Mouse (Mus musculus) left cerebral cortex, adult 8-10 months (tissue): ENCODE data around the gene Dst. TPM values are rescaled to one million over a fixed set of nuclear protein-coding genes. Genes with fewer than 3 reads are reported as not detected.

Experiments
- DNase-seq, 2 experiments: peaks; one replicate each; pipeline ENCODE4 v3.0.0; 2022; ENCODE audit warnings: low spot score in 2 of 2
- total RNA-seq, 4 experiments: library from RNA; stranded (reverse); gene quantifications; 2 replicates each; pipeline ENCODE4 v1.2.4; 2022

Dst gene
- total RNA-seq, 4 experiments from 2014 or later: 223 to 258 (median 235) TPM

DNA sequence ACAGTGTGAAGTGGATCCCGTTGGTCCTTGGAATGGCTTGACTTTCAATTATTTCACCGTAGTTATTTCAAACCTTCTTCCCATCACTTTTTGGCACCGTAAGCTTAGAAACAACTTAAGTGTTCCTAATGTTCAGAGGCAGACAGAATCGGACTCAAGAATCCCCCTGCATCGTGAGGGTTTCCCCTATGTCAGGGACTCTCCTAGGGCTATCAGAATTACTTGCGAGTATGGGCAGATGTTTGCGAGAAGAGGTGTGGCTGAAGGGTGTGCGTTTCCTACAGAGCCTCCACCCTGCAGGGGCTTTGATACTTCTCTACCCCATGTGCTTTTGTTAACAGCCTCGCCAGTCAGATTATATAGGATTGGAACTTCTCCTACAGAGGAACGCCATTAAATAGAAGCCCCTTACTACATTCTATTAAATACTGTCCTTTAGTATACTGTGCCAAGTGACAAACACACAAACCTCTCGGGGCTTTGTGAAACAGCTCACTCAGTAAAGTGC is 312.1 kb downstream of the Dst start:
- no peak for DNase-seq

DNA sequence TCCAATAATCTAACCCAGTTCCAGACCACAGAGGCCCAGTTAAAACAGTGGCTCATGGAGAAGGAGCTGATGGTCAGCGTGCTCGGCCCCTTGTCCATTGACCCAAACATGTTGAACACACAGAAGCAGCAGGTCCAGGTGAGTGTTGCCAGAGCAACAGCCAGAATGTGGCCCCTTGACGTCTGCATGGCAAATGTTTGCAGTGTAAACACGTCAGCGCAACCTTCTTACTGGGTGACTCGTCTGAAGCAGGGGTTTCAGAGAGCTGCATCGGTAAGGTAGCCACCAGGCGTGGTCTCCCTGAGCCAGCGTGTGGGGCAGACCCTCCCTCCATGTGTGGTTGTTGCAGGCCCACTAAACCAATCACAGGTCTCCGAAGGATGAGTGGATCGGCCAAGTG is 315.8 kb downstream of the Dst start:
- DNase-seq: no peak

DNA sequence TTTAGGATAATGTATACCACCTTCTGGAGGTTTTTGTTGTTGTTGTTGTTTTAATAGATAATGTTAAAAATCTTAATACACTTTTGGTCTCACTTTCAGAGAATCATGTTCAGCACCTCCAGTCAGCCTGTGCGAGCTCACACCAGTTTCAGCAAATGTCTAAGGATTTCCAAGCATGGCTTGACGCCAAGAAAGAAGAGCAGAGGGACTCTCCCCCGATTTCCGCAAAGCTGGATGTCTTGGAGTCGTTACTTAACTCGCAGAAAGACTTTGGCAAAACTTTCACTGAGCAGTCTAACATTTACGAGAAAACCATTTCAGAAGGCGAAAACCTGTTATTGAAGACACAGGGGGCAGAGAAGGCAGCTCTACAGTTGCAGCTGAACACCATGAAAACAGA is 319.7 kb downstream of the Dst start:
- no peak for DNase-seq

GRCm38 (mm10) chr1:34231041-34231440 is 323.0 kb downstream of the Dst start:
- DNase-seq: no peak

DNA sequence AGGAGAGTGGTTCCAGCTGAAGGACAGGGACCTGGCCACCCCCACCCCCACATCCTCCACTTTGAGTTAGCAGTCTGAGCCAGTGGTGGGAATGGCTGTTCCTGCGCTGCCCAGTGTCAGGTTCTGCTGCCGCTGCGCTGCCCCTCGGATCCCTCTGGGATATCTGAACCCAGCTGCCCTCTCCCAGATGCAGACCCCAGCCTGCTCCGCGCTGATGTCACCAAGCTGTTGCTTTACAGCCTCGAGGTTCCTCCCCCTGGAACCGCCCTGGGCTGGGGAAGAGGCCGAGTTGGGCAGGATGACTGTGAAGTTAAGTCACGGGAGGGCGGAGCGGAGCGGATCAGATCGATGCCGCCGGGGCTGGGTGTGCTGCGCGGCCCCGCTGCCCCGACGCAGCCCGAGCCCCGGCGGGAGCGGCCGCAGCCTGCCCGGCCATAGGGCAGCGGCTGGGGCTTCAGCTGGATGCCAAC is 328.3 kb downstream of the Dst start:
- no peak for DNase-seq

DNA sequence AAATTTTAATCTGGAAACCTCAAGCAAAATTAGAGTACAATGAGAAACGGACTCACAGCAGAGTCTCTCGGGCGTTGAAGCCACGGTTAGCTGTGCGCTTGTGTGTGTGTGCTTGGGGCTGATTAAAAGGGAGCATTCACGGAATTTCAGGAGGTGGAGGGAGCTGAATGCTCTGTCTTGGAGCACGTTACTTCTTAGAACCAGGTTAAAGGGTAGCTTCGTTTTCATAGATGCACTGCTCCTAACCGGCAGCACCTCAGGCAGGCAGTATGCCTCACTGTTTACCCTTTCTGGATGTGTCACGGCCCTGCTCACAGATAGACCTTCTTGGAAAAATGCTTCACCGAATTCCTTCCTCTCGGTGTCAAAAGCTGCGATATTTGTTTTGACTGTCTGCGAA is 329.2 kb downstream of the Dst start:
- DNase-seq: no peak

GRCm38 (mm10) chr1:34237689-34238091 is 329.7 kb downstream of the Dst start:
- DNase-seq: no peak

GRCm38 (mm10) chr1:34238231-34238630 is 330.2 kb downstream of the Dst start:
- no peak for DNase-seq

GRCm38 (mm10) chr1:34244678-34245077 is 336.7 kb downstream of the Dst start:
- no peak for DNase-seq

DNA sequence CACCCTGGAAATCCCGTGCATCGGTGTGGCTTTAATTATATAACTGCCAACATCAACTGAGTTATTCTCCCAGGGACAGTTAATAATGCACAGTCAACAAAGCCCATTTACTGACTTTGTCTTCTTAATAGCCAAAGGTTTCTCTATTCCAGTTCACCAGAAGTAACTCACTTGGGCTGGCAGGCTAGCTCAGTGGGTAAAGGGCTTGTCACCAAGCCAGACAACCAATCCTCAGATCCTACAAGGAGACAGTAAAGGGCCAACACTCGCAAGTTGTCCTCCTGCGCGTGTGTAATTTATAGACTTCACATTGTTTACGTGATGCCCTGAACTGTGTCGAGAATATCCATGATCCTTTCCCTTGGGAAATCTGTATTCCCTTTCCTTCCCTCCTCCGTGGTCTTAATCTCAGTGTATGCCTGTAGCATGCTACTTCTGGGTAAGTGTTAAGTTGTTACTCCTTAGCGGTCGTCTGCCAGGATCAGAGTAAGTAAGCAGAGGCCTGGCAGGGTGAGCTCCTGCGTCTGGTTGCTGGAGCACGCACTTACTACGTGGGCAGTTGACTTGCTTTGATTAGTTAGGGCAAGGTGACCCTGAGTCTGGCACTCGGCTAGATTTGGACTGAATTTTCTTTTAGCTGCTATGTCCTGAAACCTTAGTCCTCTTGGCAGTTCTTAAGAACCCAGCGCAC is 338.1 kb downstream of the Dst start:
- DNase-seq: no peak

DNA sequence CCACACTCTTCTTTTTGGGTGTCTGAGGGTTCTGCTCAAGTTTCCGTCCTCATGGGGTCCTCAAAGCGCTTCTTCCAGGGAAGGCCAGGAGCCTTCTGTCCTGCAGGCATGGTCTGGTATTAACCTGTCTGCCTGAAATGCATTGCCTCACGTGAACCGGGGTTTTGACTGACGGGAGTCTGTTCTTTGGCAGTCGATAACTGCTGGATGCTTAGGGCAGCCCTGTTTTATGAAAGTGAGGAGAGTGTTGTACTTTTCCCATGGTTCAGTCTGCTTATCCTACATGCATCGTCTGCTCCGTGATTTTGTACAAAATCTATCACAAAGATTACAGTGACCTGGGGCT is 338.6 kb downstream of the Dst start:
- DNase-seq: no peak

GRCm38 (mm10) chr1:34251137-34251536 is 343.1 kb downstream of the Dst start:
- no peak for DNase-seq

GRCm38 (mm10) chr1:34252267-34252666 is 344.2 kb downstream of the Dst start:
- no peak for DNase-seq

DNA sequence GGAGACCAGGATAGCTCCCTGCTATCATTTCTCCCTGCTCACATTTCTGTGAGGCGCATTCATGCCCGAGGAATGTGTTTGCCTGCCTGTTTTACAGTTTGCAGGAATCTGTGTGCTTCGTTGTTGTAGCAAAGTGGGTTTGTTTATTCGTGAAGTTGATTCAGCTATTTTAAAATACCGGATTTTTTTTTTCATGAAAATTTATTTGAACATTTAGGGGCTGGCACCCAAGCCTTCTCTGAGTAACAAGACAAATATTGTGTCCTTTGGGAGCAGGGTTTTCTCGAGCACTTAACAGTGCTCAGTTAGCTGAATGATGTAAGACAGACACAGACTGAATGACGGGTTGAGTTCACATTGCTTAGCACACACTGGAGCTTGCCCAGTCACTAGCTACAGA is 345.9 kb downstream of the Dst start:
- no peak for DNase-seq

DNA sequence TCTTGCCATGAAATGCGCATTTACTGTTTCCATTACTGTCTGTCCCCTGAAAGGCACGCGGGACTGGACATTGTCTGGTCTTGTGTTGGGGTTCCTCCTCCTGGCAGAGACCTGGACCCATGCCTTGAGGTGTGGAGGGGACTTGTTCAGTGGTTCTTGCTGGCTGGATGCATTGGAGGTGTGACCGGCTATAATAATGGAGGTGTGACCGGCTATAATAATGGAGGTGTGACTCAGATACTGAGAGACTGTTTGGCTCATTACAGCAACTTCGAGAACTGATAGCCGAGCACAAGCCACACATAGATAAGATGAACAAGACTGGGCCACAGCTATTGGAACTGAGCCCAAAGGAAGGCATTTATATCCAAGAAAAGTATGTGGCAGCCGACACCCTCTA is 351.9 kb downstream of the Dst start:
- no peak for DNase-seq

- DNase-seq: no peak
Observed at GRCm38 (mm10) chr1:34261011-34261410, 353.0 kb downstream of the Dst start.

- no peak for DNase-seq
Observed at GRCm38 (mm10) chr1:34268520-34268919, 360.5 kb downstream of the Dst start.

DNA sequence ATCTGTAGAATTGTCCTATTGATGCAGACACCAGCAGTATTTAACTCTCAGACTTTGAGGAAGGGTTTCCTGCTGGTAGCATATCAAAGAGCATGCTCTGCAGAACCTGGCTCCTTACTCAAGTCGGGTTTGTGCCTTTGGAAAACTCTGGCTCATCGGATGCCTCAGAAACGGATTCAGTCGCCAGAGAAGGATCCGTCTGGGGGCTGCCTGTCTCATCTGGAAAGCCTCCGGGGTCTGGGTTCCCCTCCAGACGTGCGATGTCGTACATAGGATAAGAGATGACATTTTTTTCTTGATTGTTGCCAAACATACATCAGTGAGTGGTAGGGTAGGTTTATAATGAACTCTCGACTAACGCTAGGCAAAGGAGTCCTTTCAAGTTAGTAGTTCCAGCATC is 361.6 kb downstream of the Dst start:
- no peak for DNase-seq

- DNase-seq: no peak
Observed at GRCm38 (mm10) chr1:34273922-34274321, 365.9 kb downstream of the Dst start.

GRCm38 (mm10) chr1:34275787-34276186 is 367.8 kb downstream of the Dst start:
- DNase-seq: no peak

- DNase-seq: no peak
Observed at GRCm38 (mm10) chr1:34276756-34277155, 368.7 kb downstream of the Dst start.

GRCm38 (mm10) chr1:34277259-34277658 is 369.2 kb downstream of the Dst start:
- no peak for DNase-seq

- DNase-seq: no peak
Observed at GRCm38 (mm10) chr1:34283502-34283901, 375.5 kb downstream of the Dst start.

GRCm38 (mm10) chr1:34284979-34285378 is 377.0 kb downstream of the Dst start:
- no peak for DNase-seq
